Mouse (Mus musculus): ENCODE results near the gene Amer2. TPM values are rescaled to one million over a fixed set of nuclear protein-coding genes. Genes with fewer than 3 reads are reported as not detected.

Gene Amer2
- polyA plus RNA-seq, 1 experiment from 2014 or later = 0.64 TPM

GRCm38 (mm10) chr14:60406543-60406942, 33.5 kb downstream of the Amer2 start:
- WGBS = 87% methylated on average over 5 of the region's 5 CpGs
- Histone ChIP-seq H3K27ac (ENCODE audit: low read length) (no peak overlapping the region), H3K36me3 (ENCODE audit: control insufficient read depth, insufficient read depth, low read length) (no peaks in the 10 kb centered on the region), H3K4me3 (ENCODE audit: low read length) (no peak overlapping the region), H3K27me3 (replicated peaks; ENCODE audit: control insufficient read depth, insufficient read depth, low read length) (no peaks in the 10 kb centered on the region), H3K9ac (ENCODE audit: low read depth, low read length) (no peak overlapping the region), H3K4me1 (ENCODE audit: control insufficient read depth, insufficient read depth, low read length) (peaks cover 6% of the 10 kb centered on the region), H3K4me2 (ENCODE audit: low read depth, low read length) (no peak overlapping the region), H3K9me3 (ENCODE audit: control insufficient read depth, low read length) (no peaks in the 10 kb centered on the region)
- ATAC-seq = no peak

GRCm38 (mm10) chr14:60407319-60407718, 34.3 kb downstream of the Amer2 start:
- no peak for ATAC-seq

GRCm38 (mm10) chr14:60409702-60410491, 36.8 kb downstream of the Amer2 start:
- Histone ChIP-seq H3K36me3 (ENCODE audit: control insufficient read depth, insufficient read depth, low read length) (no peaks in the 10 kb centered on the region), H3K9me3 (ENCODE audit: control insufficient read depth, low read length) (no peaks in the 10 kb centered on the region), H3K27ac (ENCODE audit: low read length) (no peak overlapping the region), H3K27me3 (replicated peaks; ENCODE audit: control insufficient read depth, insufficient read depth, low read length) (no peaks in the 10 kb centered on the region), H3K4me2 (ENCODE audit: low read depth, low read length) (no peak overlapping the region), H3K4me1 (ENCODE audit: control insufficient read depth, insufficient read depth, low read length) (peaks cover 6% of the 10 kb centered on the region), H3K4me3 (ENCODE audit: low read length) (no peak overlapping the region), H3K9ac (ENCODE audit: low read depth, low read length) (no peak overlapping the region)
- ATAC-seq = peak; percentile 62; the same call in 1 of the 2 replicates
- WGBS = 16% methylated on average over 12 of the region's 12 CpGs

More at GRCm38 (mm10) chr14:60407319-60407718, 34.3 kb downstream of the Amer2 start:
- no peak overlapping the region for H3K9ac ChIP-seq (ENCODE audit: low read depth, low read length)
- no peak overlapping the region for H3K4me2 ChIP-seq (ENCODE audit: low read depth, low read length)
- H3K9me3 ChIP-seq (ENCODE audit: control insufficient read depth, low read length) = no peaks in the 10 kb centered on the region
- H3K4me3 ChIP-seq (ENCODE audit: low read length) = no peak overlapping the region
- peaks cover 6% of the 10 kb centered on the region for H3K4me1 ChIP-seq (ENCODE audit: control insufficient read depth, insufficient read depth, low read length)
- no peaks in the 10 kb centered on the region for H3K36me3 ChIP-seq (ENCODE audit: control insufficient read depth, insufficient read depth, low read length)
- no peak overlapping the region for H3K27ac ChIP-seq (ENCODE audit: low read length)
- 53% methylated on average over 9 of the region's 9 CpGs for WGBS
- no peaks in the 10 kb centered on the region for H3K27me3 ChIP-seq (replicated peaks; ENCODE audit: control insufficient read depth, insufficient read depth, low read length)

GRCm38 (mm10) chr14:60411229-60411628, 38.2 kb downstream of the Amer2 start:
- no peak overlapping the region for H3K4me3 ChIP-seq (ENCODE audit: low read length)
- 82% methylated on average over 6 of the region's 6 CpGs for WGBS
- no peaks in the 10 kb centered on the region for H3K27me3 ChIP-seq (replicated peaks; ENCODE audit: control insufficient read depth, insufficient read depth, low read length)
- no peaks in the 10 kb centered on the region for H3K36me3 ChIP-seq (ENCODE audit: control insufficient read depth, insufficient read depth, low read length)
- no peak overlapping the region for H3K27ac ChIP-seq (ENCODE audit: low read length)
- ATAC-seq = no peak
- H3K4me1 ChIP-seq (ENCODE audit: control insufficient read depth, insufficient read depth, low read length) = peaks cover 6% of the 10 kb centered on the region
- H3K9me3 ChIP-seq (ENCODE audit: control insufficient read depth, low read length) = no peaks in the 10 kb centered on the region
- no peak overlapping the region for H3K4me2 ChIP-seq (ENCODE audit: low read depth, low read length)
- no peak overlapping the region for H3K9ac ChIP-seq (ENCODE audit: low read depth, low read length)

- Histone ChIP-seq H3K4me1 (ENCODE audit: control insufficient read depth, insufficient read depth, low read length) (peaks cover 2% of the 10 kb centered on the region), H3K4me2 (ENCODE audit: low read depth, low read length) (no peak overlapping the region; the same call in 1 of the 2 replicates), H3K36me3 (ENCODE audit: control insufficient read depth, insufficient read depth, low read length) (no peaks in the 10 kb centered on the region), H3K9ac (ENCODE audit: low read depth, low read length) (no peak overlapping the region), H3K9me3 (ENCODE audit: control insufficient read depth, low read length) (no peaks in the 10 kb centered on the region), H3K27me3 (replicated peaks; ENCODE audit: control insufficient read depth, insufficient read depth, low read length) (no peaks in the 10 kb centered on the region), H3K4me3 (ENCODE audit: low read length) (no peak overlapping the region), H3K27ac (ENCODE audit: low read length) (0 out of 2 replicates have a peak overlapping the region, but pooled peaks have one; percentile 13)
- 66% methylated on average over 8 of the region's 8 CpGs for WGBS
- ATAC-seq = no peak
Observed at GRCm38 (mm10) chr14:60414691-60415090, 41.6 kb downstream of the Amer2 start.

GRCm38 (mm10) chr14:60417924-60418323, 44.9 kb downstream of the Amer2 start:
- H3K9me3 ChIP-seq (ENCODE audit: control insufficient read depth, low read length) = no peaks in the 10 kb centered on the region
- no peak overlapping the region for H3K27ac ChIP-seq (ENCODE audit: low read length)
- no peak for ATAC-seq
- no peaks in the 10 kb centered on the region for H3K4me1 ChIP-seq (ENCODE audit: control insufficient read depth, insufficient read depth, low read length)
- no peaks in the 10 kb centered on the region for H3K27me3 ChIP-seq (replicated peaks; ENCODE audit: control insufficient read depth, insufficient read depth, low read length)
- no peak overlapping the region for H3K4me3 ChIP-seq (ENCODE audit: low read length)
- 76% methylated on average over 5 of the region's 5 CpGs for WGBS
- no peaks in the 10 kb centered on the region for H3K36me3 ChIP-seq (ENCODE audit: control insufficient read depth, insufficient read depth, low read length)
- no peak overlapping the region for H3K9ac ChIP-seq (ENCODE audit: low read depth, low read length)
- H3K4me2 ChIP-seq (ENCODE audit: low read depth, low read length) = no peak overlapping the region

- Histone ChIP-seq H3K27ac (ENCODE audit: low read length) (no peak overlapping the region), H3K4me2 (ENCODE audit: low read depth, low read length) (no peak overlapping the region), H3K4me3 (ENCODE audit: low read length) (no peak overlapping the region), H3K27me3 (replicated peaks; ENCODE audit: control insufficient read depth, insufficient read depth, low read length) (no peaks in the 10 kb centered on the region), H3K4me1 (ENCODE audit: control insufficient read depth, insufficient read depth, low read length) (no peaks in the 10 kb centered on the region), H3K9ac (ENCODE audit: low read depth, low read length) (no peak overlapping the region), H3K36me3 (ENCODE audit: control insufficient read depth, insufficient read depth, low read length) (no peaks in the 10 kb centered on the region), H3K9me3 (ENCODE audit: control insufficient read depth, low read length) (no peaks in the 10 kb centered on the region)
- ATAC-seq = no peak
- WGBS = 87% methylated on average over 2 of the region's 2 CpGs
Observed at GRCm38 (mm10) chr14:60422920-60423319, 49.9 kb downstream of the Amer2 start.

GRCm38 (mm10) chr14:60424174-60424573, 51.1 kb downstream of the Amer2 start:
- Histone ChIP-seq H3K9me3 (ENCODE audit: control insufficient read depth, low read length) (no peaks in the 10 kb centered on the region), H3K36me3 (ENCODE audit: control insufficient read depth, insufficient read depth, low read length) (no peaks in the 10 kb centered on the region), H3K27ac (ENCODE audit: low read length) (no peak overlapping the region), H3K9ac (ENCODE audit: low read depth, low read length) (no peak overlapping the region), H3K4me1 (ENCODE audit: control insufficient read depth, insufficient read depth, low read length) (no peaks in the 10 kb centered on the region), H3K4me2 (ENCODE audit: low read depth, low read length) (no peak overlapping the region), H3K27me3 (replicated peaks; ENCODE audit: control insufficient read depth, insufficient read depth, low read length) (no peaks in the 10 kb centered on the region), H3K4me3 (ENCODE audit: low read length) (no peak overlapping the region)
- WGBS = 31% methylated on average over 3 of the region's 3 CpGs
- ATAC-seq = peak; percentile 48

GRCm38 (mm10) chr14:60425553-60425952, 52.5 kb downstream of the Amer2 start:
- H3K27me3 ChIP-seq (replicated peaks; ENCODE audit: control insufficient read depth, insufficient read depth, low read length) = no peaks in the 10 kb centered on the region
- H3K36me3 ChIP-seq (ENCODE audit: control insufficient read depth, insufficient read depth, low read length) = no peaks in the 10 kb centered on the region
- no peak for ATAC-seq
- whole genome bisulfite sequencing = 88% methylated on average over 7 of the region's 7 CpGs
- H3K9ac ChIP-seq (ENCODE audit: low read depth, low read length) = no peak overlapping the region
- H3K27ac ChIP-seq (ENCODE audit: low read length) = no peak overlapping the region
- H3K4me2 ChIP-seq (ENCODE audit: low read depth, low read length) = no peak overlapping the region
- no peak overlapping the region for H3K4me3 ChIP-seq (ENCODE audit: low read length)
- H3K4me1 ChIP-seq (ENCODE audit: control insufficient read depth, insufficient read depth, low read length) = no peaks in the 10 kb centered on the region
- no peaks in the 10 kb centered on the region for H3K9me3 ChIP-seq (ENCODE audit: control insufficient read depth, low read length)
